Mouse (Mus musculus): ENCODE measurements around the gene Sema3e.

Gene Sema3e

GRCm38 (mm10) chr5:14216211-14216610, 191.1 kb downstream of the Sema3e start:
- no peak for DNase-seq

- no peak for DNase-seq
These were observed 193.6 kb downstream of the Sema3e start for GRCm38 (mm10) chr5:14218677-14219076.

- no peak for DNase-seq
These were observed 199.4 kb downstream of the Sema3e start for GRCm38 (mm10) chr5:14224509-14224908.

- no peak for DNase-seq
These were observed 206.0 kb downstream of the Sema3e start for GRCm38 (mm10) chr5:14231027-14231426.

- no peak for DNase-seq
These were observed 227.5 kb downstream of the Sema3e start for GRCm38 (mm10) chr5:14252583-14252982.

- DNase-seq: no peak
These were observed 228.3 kb downstream of the Sema3e start for GRCm38 (mm10) chr5:14253328-14253727.

- no peak for DNase-seq
These were observed 235.1 kb downstream of the Sema3e start for GRCm38 (mm10) chr5:14260156-14260555.

- DNase-seq: no peak
These were observed 242.3 kb downstream of the Sema3e start for GRCm38 (mm10) chr5:14267400-14267799.
